Mouse (Mus musculus) kidney, embryonic 16.5 days (tissue): ENCODE measurements at regions not wholly inside any gene's neighbourhood (a gene's known extent, or its start where the extent isn't known, plus 50 kb on each side); places are given as distances from the start of the nearest gene placed in this dataset.

Source experiments
- ATAC-seq: fragments of 200-750 bp; cut with Nextera tagmentation; 2 replicates; pipeline ENCODE4 v1.8.0; 2017; ENCODE audit warnings: moderate TSS enrichment; ENCODE audit not compliant: low FRiP score, low TSS enrichment
- H3K27ac ChIP-seq: fragments of 300-500 bp; sonication (generic); 2 replicates; pipeline ENCODE4 v1.5.1; 2014; ENCODE audit warnings: low read length
- H3K27me3 ChIP-seq: fragments of 300-500 bp; sonication (generic); 2 replicates; pipeline ENCODE4 v1.6.1; 2014; ENCODE audit warnings: low read length, control low read depth, mixed read lengths; ENCODE audit not compliant: insufficient read depth
- H3K36me3 ChIP-seq: fragments of 300-500 bp; sonication (generic); 2 replicates; pipeline ENCODE4 v1.6.1; 2014; ENCODE audit warnings: low read length, control low read depth, mixed read lengths; ENCODE audit not compliant: insufficient read depth
- H3K4me1 ChIP-seq: fragments of 300-500 bp; sonication (generic); 2 replicates; pipeline ENCODE4 v1.6.1; 2014; ENCODE audit warnings: low read length, control low read depth, mixed read lengths; ENCODE audit not compliant: insufficient read depth
- H3K4me2 ChIP-seq: fragments of 300-500 bp; sonication (generic); replicated peaks from 2 replicates; pipeline ENCODE4 v1.6.1; 2014; ENCODE audit warnings: low read depth, low read length
- H3K4me3 ChIP-seq: fragments of 300-500 bp; sonication (generic); 2 replicates; pipeline ENCODE4 v1.5.1; 2014; ENCODE audit warnings: mild to moderate bottlenecking, low read length
- H3K9ac ChIP-seq: fragments of 300-500 bp; sonication (generic); replicated peaks from 2 replicates; pipeline ENCODE4 v1.6.1; 2014; ENCODE audit warnings: low read length
- H3K9me3 ChIP-seq: fragments of 300-500 bp; sonication (generic); 2 replicates; pipeline ENCODE4 v1.6.1; 2016; ENCODE audit warnings: low read length, control low read depth
- WGBS: fragments of 180-500 bp; shearing (Covaris S2); extraction: QIAGEN DNeasy Blood & Tissue Kit; methylation state at CpG from one replicate; pipeline ENCODE4 v1.1.7; 2014; 5-methylcytosine and 5-hydroxymethylcytosine counted together

GRCm38 (mm10) chr5:105974576-105975177, 98.3 kb downstream of the Zfp326 start:
- 0 out of 2 replicates have a peak, but pooled peaks cover 7% of the 10 kb centered on the region for H3K4me1 ChIP-seq
- H3K27ac ChIP-seq, result no peak overlapping the region
- ATAC-seq, result no peak
- no peak overlapping the region for H3K4me3 ChIP-seq
- no peaks in the 10 kb centered on the region for H3K27me3 ChIP-seq
- 69% methylated on average over 18 of the region's 18 CpGs for WGBS
- no peak overlapping the region for H3K9ac ChIP-seq
- no peaks in the 10 kb centered on the region for H3K9me3 ChIP-seq
- no peak overlapping the region for H3K4me2 ChIP-seq
- no peaks in the 10 kb centered on the region for H3K36me3 ChIP-seq
